Mouse (Mus musculus): Measurements from ENCODE around the gene Gm2115.

- TF ChIP-seq POLR2A (IDR thresholded peaks at IDR 0.05; ENCODE audit: control insufficient read depth, extremely low read depth, insufficient read depth, low read length, poor library complexity), result no peak
- no peak for TF ChIP-seq CTCF (IDR thresholded peaks at IDR 0.05; ENCODE audit: borderline replicate concordance, control insufficient read depth, extremely low read depth, insufficient read depth, low read length, poor library complexity)
Measured at GRCm38 (mm10) chr7:84555294-84555693, 26.5 kb downstream of the Gm2115 start.

All from thymus, adult 2 months (tissue).